Mouse (Mus musculus): ENCODE measurements around the gene Pitpna.

GRCm38 (mm10) chr11:75668621-75669020 lies 80.7 kb downstream of the Pitpna start:
- TF ChIP-seq CTCF (IDR thresholded peaks at IDR 0.05; ENCODE audit: insufficient read depth, low read depth, low read length) (no peak), POLR2A (IDR thresholded peaks at IDR 0.05; ENCODE audit: insufficient read depth, low read depth, low read length) (no peak)
